Comparison of ENCODE assay signal across 8 mouse cellular contexts in the genomic region with DNA sequence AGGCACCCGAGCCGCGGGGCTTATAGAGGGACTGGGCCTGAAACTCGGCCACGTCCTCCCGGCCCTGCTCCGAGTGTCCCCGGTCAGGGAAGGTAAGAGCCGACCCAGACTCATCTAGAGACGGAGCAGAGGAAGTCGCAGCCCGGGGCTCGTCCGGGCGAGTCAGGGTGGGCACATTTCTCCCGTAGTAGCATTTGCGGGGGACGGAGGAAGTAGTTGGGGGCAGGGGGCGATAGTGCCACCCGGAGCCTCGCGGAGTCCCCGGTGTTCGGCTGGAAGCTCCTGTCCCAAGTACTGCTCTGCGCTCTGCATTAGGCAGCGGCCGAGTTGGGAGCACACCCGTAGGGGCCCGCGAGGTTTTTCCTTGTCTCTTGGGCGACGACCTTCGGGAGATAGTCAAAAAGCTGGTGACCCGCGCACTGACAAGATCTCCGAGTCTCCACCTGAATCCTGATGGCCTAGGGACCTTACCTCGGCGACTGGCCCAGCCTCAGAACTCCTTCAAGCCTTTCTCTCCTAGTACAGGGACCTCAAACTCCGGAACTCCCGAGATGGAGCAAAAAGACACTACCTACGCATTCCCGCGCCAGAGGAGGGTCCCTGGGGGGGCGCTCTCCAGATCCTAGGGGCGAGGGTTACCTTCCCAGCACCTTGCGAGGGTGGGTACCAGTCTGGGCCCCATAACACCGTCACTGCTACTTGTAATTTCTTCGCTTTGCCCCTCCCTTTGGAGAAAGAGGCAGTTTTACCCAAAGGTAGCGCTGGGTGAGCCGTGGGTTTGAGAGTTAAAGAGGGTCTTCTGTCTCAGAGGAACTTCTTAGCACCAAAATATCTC. TPM values are rescaled to one million over a fixed set of nuclear protein-coding genes. Genes with fewer than 3 reads are reported as not detected.
DNase-seq lines count a peak whose midpoint lies in the region; ATAC-seq and TF ChIP-seq lines count a peak whose summit lies in the region.

No protein-coding gene starts in this region.

- no peak for ATAC-seq in lung, postnatal 0 days
- no peak for ATAC-seq in embryonic facial prominence, embryonic 14.5 days (ENCODE audit: low read depth)
- ATAC-seq in intestine, embryonic 16.5 days = 0 out of 2 replicates have a peak, but pooled peaks have one; percentile 26

- no peak for TF ChIP-seq EP300 in lung, postnatal 0 days (IDR thresholded peaks at IDR 0.05)

- H3K4me3 ChIP-seq in lung, postnatal 0 days (ENCODE audit: low read depth, low read length) = peak overlapping the region; percentile 21; the same call in 1 of the 2 replicates
- peak overlapping the region; percentile 24 for H3K4me3 ChIP-seq in embryonic facial prominence, embryonic 14.5 days (ENCODE audit: low read depth, low read length)
- H3K4me3 ChIP-seq in intestine, embryonic 16.5 days (ENCODE audit: low read length) = peak overlapping the region; percentile 24
- peak overlapping the region; percentile 19 for H3K4me3 ChIP-seq in olfactory bulb, adult 2 months (ENCODE audit: insufficient read depth, low read depth, low read length)

- 1% methylated on average over 49 of the region's 50 CpGs for WGBS in lung, postnatal 0 days
- WGBS in embryonic facial prominence, embryonic 14.5 days = under 1% methylated on average over 44 of the region's 50 CpGs
- WGBS in intestine, embryonic 16.5 days = under 1% methylated on average over 50 of the region's 50 CpGs
- WGBS in olfactory bulb, adult 2 months = 16% methylated on average over 50 of the region's 50 CpGs

- intact Hi-C loops in left cerebral cortex, postnatal 10 days (cut with DNase I) = no loop called here

- no peak overlapping the region for H3K27ac ChIP-seq in lung, postnatal 0 days (ENCODE audit: low read length)
- H3K27ac ChIP-seq in embryonic facial prominence, embryonic 14.5 days (replicated peaks; ENCODE audit: low read depth, low read length) = no peak overlapping the region
- no peak overlapping the region for H3K27ac ChIP-seq in intestine, embryonic 16.5 days (ENCODE audit: low read length)
- H3K27ac ChIP-seq in olfactory bulb, adult 2 months (ENCODE audit: insufficient read depth, low read depth, low read length) = no peak overlapping the region

- H3K27me3 ChIP-seq in lung, postnatal 0 days (replicated peaks; ENCODE audit: insufficient read depth, low read length) = peaks cover 42% of the 10 kb centered on the region
- H3K27me3 ChIP-seq in embryonic facial prominence, embryonic 14.5 days (replicated peaks; ENCODE audit: control insufficient read depth, insufficient read depth, low read length) = peaks cover 84% of the 10 kb centered on the region
- H3K27me3 ChIP-seq in intestine, embryonic 16.5 days (replicated peaks; ENCODE audit: control insufficient read depth, insufficient read depth, low read length) = peaks cover 63% of the 10 kb centered on the region

- DNase-seq in lung, postnatal 0 days (ENCODE audit: low spot score) = no peak
- no peak for DNase-seq in lung, postnatal 14 days
- DNase-seq in embryonic facial prominence, embryonic 14.5 days (ENCODE audit: low spot score) = no peak
- no peak for DNase-seq in left cerebral cortex, adult 18-20 months (ENCODE audit: low spot score in 2 of 2)
- no peak for DNase-seq in left cerebral cortex, postnatal 10 days (ENCODE audit: extremely low spot score in 1 of 2, low spot score in 2 of 2)
- no peak for DNase-seq in lung, postnatal 25 days (ENCODE audit: low spot score)

- peak overlapping the region; percentile 47 for H3K4me2 ChIP-seq in lung, postnatal 0 days (replicated peaks; ENCODE audit: low read depth, low read length)
- peak overlapping the region; percentile 40 for H3K4me2 ChIP-seq in embryonic facial prominence, embryonic 14.5 days (ENCODE audit: low read depth, low read length)
- peak overlapping the region; percentile 23 for H3K4me2 ChIP-seq in intestine, embryonic 16.5 days (ENCODE audit: low read depth, low read length)

- H3K4me1 ChIP-seq in lung, postnatal 0 days (ENCODE audit: insufficient read depth, low read depth, low read length) = no peaks in the 10 kb centered on the region
- H3K4me1 ChIP-seq in embryonic facial prominence, embryonic 14.5 days (ENCODE audit: control insufficient read depth, insufficient read depth, low read length) = peaks cover 4% of the 10 kb centered on the region; the same call in 1 of the 2 replicates
- no peaks in the 10 kb centered on the region for H3K4me1 ChIP-seq in intestine, embryonic 16.5 days (ENCODE audit: control insufficient read depth, insufficient read depth, low read length)
- peaks cover 9% of the 10 kb centered on the region for H3K4me1 ChIP-seq in olfactory bulb, adult 2 months (ENCODE audit: control insufficient read depth, insufficient read depth, low read length)

- TF ChIP-seq POLR2A in olfactory bulb, adult 2 months (IDR thresholded peaks at IDR 0.05; ENCODE audit: insufficient read depth, low read depth, low read length) = no peak

- H3K9ac ChIP-seq in lung, postnatal 0 days (replicated peaks; ENCODE audit: low read depth) = no peak overlapping the region
- H3K9ac ChIP-seq in embryonic facial prominence, embryonic 14.5 days (ENCODE audit: low read depth, low read length) = no peak overlapping the region
- no peak overlapping the region for H3K9ac ChIP-seq in intestine, embryonic 16.5 days (ENCODE audit: low read depth, low read length)

- no peaks in the 10 kb centered on the region for H3K9me3 ChIP-seq in lung, postnatal 0 days (ENCODE audit: low read length)
- peaks cover under 1% of the 10 kb centered on the region; the same call in 1 of the 2 replicates for H3K9me3 ChIP-seq in embryonic facial prominence, embryonic 14.5 days (ENCODE audit: control insufficient read depth, low read length)
- H3K9me3 ChIP-seq in intestine, embryonic 16.5 days (ENCODE audit: control insufficient read depth, low read length) = no peaks in the 10 kb centered on the region

- no peak for TF ChIP-seq CTCF in lung, postnatal 0 days (IDR thresholded peaks at IDR 0.05)
- no peak for TF ChIP-seq CTCF in olfactory bulb, adult 2 months (IDR thresholded peaks at IDR 0.05; ENCODE audit: insufficient read depth, low read depth, low read length)

- H3K36me3 ChIP-seq in lung, postnatal 0 days (ENCODE audit: insufficient read depth, low read length) = no peaks in the 10 kb centered on the region
- no peaks in the 10 kb centered on the region for H3K36me3 ChIP-seq in embryonic facial prominence, embryonic 14.5 days (ENCODE audit: control insufficient read depth, insufficient read depth, low read length)
- no peaks in the 10 kb centered on the region for H3K36me3 ChIP-seq in intestine, embryonic 16.5 days (ENCODE audit: control insufficient read depth, insufficient read depth, low read length)

RNA-seq across cellular contexts. Expression of a gene that starts 24.3 kb away (rescaled TPM):
- not detected in 2 replicates for polyA plus RNA-seq in lung, postnatal 0 days (2015; fragmentation: Nextera tagmentation; extraction: Ambion mirVana)
- 0.26 TPM in 1 of 2 replicates, not detected in the other for polyA plus RNA-seq in embryonic facial prominence, embryonic 14.5 days (2014; fragmentation: Nextera tagmentation; extraction: Ambion mirVana)
- not detected in 2 replicates for polyA plus RNA-seq in intestine, embryonic 16.5 days (2015; fragmentation: Nextera tagmentation; extraction: Ambion mirVana)
- not detected in 2 replicates for polyA plus RNA-seq in olfactory bulb, adult 2 months (2012; ENCODE audit: insufficient read depth, insufficient read length, low replicate concordance, missing spikeins)
- total RNA-seq in left cerebral cortex, adult 18-20 months (2021) = 1 to 10 TPM; 2.0 to 2.4 TPM
- 1 to 10 TPM; 1.5 to 2.1 TPM for total RNA-seq in left cerebral cortex, postnatal 10 days (2021)

RNA-seq across cellular contexts. Expression of a gene that starts 24.8 kb away (rescaled TPM):
- polyA plus RNA-seq in lung, postnatal 0 days (2015; fragmentation: Nextera tagmentation; extraction: Ambion mirVana) = not detected in 2 replicates
- polyA plus RNA-seq in embryonic facial prominence, embryonic 14.5 days (2014; fragmentation: Nextera tagmentation; extraction: Ambion mirVana) = 0.18 TPM in 1 of 2 replicates, not detected in the other
- not detected in 2 replicates for polyA plus RNA-seq in intestine, embryonic 16.5 days (2015; fragmentation: Nextera tagmentation; extraction: Ambion mirVana)
- polyA plus RNA-seq in olfactory bulb, adult 2 months (2012; ENCODE audit: insufficient read depth, insufficient read length, low replicate concordance, missing spikeins) = not detected in 2 replicates
- not detected for total RNA-seq in left cerebral cortex, adult 18-20 months (2021)
- total RNA-seq in left cerebral cortex, postnatal 10 days (2021) = not detected
